Mouse (Mus musculus) cerebellum, adult 9-10 months (tissue): ENCODE measurements around the gene Hs1bp3.
A peak's percentile ranks its signal among the peaks of the same experiment; 100 is the strongest.

Experiments used
- DNase-seq: peaks from one replicate; pipeline ENCODE4 v3.0.0; 2022

Gene Hs1bp3

DNA sequence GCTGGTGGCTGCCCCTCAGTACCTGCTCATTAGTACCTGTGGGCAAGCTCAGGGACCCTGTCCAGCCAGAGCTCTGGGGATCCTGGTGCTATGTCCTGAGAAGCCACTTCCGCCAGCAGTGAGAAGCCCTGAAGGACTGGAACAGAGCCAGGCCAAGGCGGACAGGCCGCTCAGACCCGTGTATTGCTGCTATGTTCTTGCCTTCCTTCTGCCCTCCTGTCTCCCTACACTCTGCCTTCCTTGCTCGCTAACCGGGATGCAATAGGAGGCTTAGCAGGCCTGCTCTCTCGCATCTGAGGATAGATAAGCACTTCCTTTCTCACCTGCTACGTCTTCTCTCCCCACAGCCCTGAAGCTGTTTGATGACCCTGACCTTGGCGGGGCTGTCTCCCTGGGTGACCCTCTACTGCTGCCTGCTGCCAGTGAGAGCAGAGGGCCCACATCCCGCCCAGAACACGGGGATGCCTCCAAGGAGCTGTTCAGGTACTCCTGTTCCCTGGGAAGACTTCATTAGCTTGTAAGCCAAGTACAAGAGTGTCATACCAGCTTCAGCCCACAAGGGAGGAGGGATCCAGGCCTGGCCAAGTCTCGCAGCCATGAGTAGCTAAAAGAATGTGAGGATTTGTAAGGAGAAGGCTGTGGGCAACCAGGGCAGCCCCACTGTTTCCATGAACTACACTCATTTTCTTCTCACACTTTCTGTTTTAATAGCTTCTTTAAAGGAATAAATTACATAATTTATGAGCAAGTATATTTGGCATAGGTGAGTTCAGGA lies 24.2 kb downstream of the Hs1bp3 start:
- DNase-seq: no peak

DNA sequence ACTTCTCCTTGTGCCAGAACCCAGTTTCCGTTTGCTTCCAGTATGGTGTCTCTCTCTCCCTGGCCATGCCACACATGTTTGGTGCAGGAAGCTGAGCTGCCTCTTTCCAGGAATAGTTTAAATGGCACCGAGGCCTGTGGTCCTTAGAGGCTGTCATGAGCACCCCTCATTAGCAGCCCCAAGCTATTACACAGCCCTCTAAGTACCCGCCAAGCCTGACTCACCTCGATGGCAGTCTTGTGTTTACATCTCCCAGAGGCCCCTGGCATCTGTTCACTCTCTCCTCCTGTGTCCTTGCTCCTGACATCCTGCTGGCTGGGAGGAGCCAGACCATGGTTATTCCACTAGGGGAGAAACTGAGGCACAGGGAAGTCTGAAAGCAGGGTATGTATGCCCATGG lies 25.3 kb downstream of the Hs1bp3 start:
- no peak for DNase-seq

DNA sequence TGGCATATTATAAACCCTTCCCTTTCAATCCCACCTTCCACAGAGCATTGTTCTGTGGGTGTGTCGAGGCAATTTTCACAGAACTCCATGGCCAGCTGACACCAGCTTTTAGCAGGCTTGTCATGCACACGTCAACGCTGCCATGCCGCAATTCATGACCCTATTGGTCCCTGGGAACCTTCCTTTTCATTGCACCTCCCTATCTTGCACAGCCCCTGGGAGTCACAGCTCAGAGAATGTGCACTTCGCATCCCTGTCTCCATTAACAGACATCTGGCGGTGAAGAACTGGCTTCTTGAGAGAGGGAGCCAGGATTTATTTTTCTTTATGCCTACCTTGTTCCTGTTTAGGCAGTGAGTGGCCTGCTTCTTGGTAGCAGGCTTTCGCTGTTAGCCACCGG lies 25.7 kb downstream of the Hs1bp3 start:
- no peak for DNase-seq

DNA sequence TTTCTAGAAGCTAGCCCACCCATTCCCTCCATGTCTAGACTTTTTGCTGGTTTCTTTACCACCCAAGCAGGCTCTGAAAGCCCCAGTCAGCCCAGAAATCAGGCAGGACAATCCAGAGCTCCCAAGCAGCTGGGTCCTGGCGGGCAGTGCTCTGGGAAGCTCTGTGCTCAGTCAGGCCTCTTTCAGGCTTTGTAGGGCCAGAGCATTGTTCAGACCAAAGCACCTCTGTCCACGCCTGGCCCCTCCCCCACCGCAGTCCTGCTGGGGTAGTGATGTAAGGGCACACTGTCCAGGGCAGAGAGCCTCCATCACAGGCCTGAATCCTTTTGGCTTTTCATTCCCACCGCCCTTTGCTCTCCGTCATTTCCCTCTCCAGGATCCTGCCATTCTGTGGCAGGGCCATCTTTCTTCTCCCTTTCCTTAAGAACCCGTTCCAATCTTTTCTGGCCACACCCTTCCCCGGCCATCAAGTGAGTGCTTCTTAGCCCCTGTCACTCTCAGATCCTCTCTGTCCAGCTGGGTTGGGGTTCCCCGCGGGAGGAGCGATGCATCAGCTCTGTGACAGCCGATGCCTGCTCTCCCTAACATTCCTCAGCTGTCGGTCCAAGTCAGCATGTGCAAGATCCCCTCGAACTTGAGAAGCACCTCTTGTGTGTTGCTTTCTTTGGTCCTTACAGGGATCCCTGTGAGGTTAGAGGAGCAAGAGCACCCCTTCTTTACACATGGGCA lies 26.5 kb downstream of the Hs1bp3 start:
- DNase-seq: no peak

DNA sequence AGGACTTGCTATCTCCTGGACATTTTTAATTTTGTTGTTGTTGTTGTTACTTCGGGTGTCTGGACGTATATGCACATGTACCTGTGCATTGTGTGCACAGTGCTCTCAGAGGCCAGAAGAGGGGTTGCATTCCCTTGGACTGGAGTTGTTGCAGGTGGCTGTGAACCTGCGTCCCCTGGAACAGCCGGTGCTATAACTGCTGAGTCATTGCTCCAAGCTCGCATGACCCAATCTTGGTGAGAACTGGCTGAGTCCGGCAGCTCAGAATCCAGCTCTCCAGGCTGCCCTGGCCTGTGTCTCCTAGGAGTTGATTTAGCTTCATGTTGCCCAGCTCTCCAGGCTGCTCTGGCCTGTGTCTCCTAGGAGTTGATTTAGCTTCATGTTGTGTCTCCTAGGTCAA lies 27.8 kb downstream of the Hs1bp3 start:
- DNase-seq: no peak

DNA sequence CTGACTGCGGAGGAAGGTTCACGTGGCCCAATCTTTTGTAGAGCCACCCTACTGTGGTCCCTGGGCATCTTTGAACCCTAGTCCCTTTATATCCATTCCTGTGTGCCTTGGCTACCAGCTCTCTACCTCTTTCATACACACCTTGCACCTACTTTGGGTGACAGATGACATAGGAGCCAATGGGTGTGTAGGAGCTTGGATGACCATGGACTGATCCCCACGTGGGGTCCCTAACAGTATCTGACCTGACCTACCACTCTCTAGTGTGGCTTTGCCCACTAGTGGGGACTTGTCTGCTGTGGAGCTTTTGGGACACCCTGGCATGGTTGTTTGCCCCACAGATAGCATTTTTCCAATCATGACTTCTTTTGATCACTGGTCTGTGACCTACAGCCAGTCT lies 30.1 kb downstream of the Hs1bp3 start:
- DNase-seq: no peak

DNA sequence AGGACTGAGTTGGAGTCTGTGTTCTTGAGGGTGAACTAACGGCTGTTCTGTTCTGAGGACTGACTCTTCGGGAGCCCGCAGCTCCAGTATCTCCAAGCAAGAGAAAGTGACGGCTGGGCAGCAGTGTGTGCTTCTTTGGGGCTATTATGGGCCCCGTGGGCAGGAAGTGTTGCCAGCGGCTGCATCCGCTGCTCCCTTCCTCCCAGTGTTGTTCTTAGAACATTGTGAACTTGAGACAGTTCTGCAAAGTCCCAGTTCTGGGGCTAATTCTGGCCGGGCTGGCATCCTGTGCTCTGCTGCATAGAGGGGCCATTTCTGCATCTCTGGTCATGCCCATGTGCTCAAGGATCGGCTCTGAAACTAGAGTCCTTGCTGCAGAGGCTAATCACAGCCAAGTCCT lies 31.7 kb downstream of the Hs1bp3 start:
- no peak for DNase-seq

DNA sequence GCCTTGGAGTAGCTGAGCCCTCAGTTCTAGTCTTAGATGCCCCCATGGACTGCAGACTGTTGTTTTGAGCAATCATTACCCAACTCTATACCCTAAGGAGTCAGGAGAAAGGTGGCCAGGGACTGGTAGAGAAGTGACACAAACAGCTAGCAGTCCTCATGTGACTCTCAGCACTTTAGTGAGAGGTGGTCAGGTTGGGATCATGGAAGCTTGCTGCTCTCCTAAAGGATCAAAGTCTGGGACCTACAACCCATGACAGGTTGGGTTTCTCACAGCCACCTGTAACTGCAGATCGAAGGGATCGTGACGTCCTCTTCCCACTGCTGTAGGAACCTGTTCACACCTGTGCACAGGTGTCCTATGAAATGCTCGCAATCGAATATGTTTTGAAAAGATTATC lies 32.3 kb downstream of the Hs1bp3 start:
- DNase-seq: no peak

DNA sequence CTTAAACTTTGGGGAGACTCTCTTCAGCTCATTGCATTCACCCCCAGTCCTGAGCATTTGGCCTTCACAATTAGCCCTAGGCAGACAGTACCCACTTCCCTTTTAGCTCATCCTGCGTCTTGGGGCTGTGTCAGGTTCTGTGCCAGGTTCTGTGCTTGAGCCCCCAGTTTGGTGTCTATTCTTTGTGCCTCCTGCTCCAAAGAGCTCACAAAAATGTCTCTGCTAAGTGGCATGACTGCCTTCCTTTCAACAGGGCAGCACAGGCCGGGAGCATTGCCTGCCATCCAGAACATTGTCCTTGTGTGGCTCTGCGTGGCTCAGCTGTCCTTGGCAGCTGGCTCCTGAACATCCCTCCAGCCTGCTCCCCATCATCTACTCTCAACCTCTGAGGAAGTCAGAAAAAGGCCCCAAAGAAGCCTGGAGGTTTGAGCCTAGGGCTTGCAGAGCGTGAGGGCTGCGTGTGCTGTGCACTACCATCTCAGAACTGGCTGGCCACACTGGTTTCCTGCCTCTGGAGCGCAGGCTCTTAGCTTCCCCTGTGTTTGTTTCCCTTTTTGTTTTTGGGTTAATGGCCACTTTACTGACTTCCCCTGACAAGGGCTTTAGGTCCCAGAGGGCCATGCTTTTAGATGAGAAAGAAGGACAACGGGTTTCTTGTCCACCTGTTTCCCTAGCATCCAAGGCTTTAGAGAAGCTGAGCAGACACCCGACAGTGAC lies 34.7 kb downstream of the Hs1bp3 start:
- DNase-seq: no peak

DNA sequence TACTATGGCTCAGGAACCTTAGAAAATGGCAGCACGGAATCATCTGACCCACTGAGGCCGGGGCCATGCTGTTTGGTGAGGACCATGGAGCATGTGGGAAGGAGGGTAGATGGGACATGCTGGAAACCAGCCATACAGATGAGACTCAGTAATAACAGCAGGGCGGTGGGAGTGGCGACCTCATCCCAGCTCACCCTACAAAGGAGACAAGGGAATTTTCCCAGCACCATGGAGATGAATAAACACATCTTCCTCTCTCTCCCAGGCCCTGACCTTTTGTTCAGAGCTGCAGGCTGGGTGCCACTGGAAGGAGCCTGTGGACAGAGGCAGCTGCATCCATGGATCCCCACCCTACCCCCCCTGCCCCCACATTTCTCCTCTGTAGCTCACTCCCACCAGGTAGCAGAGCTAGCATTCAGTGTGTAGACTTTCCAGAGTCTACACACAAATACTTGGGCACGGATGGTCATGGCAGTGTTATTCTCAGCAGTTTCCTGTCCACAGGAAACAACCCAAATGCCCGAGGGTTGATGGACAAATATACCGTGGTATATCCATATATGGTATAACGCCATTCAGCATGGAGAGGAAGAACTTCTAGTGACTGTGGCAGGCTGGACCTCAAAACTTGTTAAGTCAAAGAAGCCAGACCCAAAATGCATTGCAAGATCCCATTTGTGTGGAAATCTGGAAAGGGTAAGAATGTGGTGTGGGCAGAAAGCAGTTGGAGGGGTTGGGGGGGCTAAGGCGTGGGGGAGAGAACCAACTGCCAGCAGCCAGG lies 35.7 kb downstream of the Hs1bp3 start:
- no peak for DNase-seq

DNA sequence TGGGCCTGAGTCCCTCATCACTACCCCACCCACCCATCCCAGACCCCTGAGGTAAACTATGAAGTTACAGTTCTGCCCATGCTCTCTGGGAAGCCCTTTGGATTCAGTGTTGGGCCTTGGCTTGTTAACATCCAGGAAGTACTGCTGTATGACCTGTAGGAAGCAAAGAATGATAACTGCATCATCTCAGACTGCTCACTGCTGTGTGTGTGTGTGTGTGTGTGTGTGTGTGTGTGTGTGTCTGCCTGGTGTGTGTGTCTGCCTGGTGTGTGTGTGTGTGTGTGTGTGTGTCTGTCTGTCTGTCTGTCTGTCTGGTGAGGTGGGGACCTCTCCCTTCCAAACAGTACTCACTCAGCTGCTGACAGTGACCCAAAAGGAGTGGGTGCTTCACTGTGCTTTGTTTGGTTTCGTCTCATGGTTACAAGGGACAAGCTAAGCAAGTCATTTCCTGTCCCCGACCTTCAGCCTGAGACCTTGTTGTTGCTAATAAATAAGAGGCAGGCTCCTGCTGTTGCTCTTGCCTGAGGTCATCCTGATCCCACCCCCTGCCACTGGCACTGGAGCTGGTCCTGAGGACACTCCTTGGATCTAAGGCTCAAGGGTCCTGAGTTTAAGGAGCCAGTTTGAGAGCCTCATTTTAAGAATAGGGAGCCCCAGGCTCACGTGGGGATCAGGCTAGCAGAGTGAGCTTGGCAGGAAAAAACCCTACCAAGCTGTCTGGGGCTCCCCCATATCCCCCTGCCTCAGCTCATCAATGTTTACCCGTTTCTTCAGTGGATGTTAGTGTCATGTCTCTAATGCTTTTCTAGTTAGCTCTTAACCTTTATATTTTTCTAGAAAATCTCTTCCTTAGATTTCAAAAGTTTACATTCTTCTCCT lies 38.0 kb downstream of the Hs1bp3 start:
- DNase-seq: no peak

DNA sequence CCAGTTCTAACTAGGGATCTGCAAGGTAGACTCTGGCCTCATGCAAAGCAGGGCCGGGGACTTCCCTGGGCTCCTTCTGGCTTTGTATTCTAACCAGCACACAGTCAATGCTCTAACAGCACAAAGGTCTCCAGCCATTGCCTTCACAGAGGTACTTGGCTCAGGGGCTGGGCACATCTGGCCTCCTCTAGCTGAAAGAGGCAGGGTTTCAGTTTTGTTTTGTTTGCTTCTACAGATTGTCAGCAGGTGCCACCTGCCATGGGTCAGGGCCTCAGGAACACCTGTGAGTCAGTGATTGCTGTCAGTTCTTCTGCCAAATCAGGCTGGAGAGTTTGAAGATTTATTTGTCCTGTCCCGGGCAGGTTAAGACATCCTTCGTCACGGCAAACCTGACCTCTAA lies 39.8 kb downstream of the Hs1bp3 start:
- DNase-seq: no peak

DNA sequence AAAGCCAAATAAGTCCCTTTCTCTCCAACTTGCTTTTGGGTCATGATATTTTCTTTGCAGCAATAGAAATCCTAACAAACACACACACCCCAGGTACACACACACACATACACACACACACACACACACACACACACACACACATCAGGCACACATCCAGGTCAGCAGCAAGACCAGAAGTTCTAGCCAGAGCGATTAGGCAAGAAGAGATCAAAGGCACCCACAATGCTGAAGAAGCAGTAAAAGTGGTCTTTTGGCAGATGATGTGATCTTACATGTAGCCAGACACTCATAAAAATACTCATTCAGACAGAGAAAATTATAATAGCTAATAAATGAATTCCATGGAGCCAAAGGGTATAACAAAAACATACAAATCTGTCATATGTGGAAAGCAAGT lies 41.0 kb downstream of the Hs1bp3 start:
- no peak for DNase-seq

DNA sequence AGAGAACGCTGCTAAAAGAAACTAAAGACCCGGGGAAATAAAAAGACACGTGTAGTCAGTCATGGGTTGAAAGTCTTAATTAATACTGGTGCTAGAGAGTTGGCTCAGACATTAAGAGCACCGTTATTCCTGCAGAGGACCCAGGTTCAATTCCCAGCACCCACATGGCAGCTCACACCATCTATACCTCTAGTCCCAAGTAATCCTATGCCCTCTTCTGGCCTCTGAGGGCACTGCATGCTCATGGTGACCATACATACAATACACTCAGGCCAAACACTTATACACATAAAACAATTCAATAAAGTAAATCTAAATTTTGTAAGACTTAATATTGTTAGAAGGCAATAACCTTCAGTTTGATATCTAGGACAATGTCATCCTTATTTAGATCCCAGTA lies 41.8 kb downstream of the Hs1bp3 start:
- no peak for DNase-seq

DNA sequence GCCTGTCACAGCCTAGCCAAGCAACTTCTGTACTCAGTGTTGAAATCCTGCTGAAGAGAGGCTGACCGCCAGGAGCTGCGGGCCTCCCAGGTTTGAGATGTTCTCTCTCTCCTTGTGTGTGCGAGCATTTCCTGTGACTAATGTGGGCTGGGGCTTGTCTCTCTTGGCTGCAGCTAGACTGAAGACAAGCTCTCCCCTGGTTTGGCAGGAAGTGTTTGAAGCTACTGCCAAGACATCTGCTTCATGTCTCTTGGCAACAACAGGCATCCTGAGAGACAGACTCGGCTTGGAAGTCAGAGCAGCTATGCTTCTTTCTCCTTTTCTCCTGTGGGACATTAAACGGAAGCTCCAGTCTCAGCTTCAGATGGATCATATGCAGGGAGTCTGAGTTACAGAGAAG lies 44.2 kb downstream of the Hs1bp3 start:
- DNase-seq: peak; percentile 51

DNA sequence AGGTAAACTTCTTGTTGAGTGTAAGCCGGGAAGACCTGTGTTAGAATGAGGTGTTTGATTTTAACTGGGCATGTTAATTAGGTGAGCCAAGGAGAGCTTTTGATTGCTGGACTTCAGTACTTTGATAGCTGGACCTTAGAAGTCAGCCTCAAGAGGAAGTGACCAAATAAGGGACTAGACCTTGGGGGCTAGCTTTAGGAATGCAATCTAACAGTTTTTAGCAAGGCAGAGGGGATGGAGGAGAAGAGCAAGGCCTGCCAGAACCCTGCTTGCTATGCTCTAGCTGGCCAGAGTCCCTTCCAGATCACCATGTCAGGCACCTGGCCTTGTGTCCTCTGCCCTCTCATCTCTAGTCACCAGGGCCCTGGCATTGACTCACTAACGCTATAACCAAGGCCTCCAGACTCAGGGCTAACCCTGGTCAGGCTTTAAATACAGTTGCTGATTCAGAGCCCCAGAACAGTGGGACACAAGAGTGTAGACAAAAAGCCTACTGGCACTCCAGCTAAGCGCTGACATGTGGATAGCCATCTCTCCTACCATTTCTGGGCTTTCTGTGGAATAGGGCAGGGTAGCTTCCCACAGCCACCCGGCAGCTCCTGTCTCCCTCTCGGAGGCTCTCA lies 45.2 kb downstream of the Hs1bp3 start:
- DNase-seq: no peak

DNA sequence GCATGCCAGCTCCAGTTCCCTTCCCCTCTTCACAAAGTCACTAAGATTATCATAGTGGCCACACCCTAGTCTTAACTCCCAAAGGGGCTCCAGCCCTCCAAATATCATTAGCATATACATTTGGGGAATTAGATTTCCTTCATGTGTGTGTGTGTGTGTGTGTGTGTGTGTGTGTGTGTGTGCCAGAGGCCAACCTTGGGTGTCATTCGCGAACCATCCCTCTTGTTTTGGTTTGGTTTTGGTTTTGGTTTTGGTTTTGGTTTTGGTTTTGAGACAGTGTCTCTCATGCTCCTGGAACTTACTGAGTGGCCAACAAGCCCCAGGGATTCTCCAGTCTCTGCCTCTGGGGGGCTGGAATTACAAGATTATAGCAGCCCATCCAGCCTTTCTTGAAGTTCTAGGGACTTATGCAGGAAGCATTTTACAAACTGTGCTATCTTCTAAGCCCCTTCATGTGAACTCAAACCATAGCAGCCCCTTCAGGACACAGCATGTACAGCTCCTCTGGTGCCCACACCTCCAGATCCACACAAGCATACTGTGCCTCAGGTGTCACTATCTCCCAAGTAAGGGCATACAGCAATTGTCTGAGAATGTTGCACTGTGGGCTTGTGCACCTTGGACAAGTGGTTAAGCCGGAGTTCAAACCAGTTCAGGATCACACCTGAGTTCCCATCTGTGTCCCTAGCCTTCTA lies 46.3 kb downstream of the Hs1bp3 start:
- DNase-seq: no peak

DNA sequence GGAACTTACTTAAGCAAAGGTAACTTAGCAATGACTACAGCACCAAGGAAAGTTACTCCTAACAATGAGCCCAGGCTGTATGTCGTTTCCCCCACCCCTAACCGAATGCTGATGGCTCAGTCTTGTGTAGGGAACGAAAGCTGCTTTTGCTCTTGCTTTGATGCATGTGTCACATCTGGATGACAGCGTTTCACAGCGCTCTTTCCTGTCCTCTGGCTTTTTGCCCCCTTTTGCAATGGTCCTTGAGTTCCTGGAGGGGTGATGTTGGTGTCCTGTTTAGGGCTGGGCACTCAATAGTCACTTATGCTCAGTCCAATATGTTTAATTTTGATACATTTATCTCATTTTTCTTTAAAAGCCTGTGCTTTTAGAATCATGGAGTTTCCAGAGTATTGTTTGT lies 48.6 kb downstream of the Hs1bp3 start:
- DNase-seq: no peak

DNA sequence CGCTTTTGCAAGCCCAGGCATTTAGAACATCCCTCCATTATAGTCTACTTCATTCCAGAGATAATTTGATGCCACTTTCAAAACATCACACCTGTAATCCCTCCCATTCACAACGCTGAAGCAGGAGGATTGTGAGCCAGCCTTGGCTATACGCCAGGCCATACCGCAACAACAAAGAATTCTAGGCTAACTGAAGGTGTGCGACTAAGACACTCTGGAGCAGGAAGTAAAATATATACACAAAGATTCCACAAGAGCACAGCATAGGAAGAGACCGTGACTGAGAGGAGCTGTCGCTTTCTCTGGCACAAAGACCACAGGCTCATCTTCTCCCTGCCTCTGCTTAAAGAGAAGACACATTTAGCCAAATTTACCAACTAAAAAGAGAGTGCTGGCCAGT lies 49.2 kb downstream of the Hs1bp3 start:
- no peak for DNase-seq

DNA sequence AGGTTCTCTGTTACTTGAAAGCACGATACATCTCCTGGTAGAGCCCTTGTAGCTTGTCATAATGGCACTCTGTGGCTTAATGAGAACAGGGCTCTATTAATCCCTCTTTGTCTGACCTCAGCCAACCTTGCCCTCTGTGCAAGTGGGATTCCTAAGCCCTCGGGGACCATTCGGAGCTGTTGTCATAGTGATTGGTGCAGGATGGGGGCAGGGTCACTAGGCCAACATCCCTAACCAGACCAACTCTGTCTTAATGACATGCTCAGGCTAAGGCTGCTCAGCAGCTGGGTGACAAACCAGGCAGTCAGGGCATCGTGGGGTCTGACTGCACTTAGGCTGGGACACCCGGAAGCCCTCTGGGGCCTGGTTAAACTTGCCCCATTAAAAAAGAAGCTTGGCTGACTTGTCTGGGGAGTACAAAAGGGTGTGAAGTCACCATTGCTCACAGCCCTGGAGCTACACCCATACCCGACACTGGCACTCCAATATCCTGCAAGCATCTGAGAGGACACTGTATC lies 51.1 kb downstream of the Hs1bp3 start:
- DNase-seq: peak; percentile 22

DNA sequence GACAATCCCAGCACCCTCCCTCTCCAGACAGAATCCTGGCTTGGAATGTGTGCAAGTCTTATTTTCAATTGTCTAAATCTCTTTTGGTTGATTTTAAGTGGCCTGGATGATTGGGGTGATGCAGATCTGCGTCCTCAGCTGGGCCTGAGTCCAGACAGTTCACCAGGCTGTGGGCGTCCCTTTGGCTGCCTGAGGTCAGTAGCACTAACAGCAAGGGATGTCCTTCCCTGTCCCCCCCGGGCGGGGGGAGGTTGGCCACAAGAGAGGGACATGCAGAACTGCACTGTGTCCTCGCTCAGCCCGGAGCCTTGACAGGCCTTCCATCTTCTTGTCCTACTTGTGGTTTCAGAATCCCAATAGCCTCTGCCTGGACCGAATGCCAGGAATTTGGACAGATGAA lies 52.1 kb downstream of the Hs1bp3 start:
- peak; percentile 13 for DNase-seq
